Mouse (Mus musculus): ENCODE measurements around the gene Mcpt1.
"Not testable (repeated sequence)": the region's sequence is repeated elsewhere in the genome, so short reads cannot be mapped to it uniquely, and the experiment has no call there.

The Mcpt1 gene

GRCm38 (mm10) chr14:56017671-56018070 is at the start of gene Mcpt1:
Gene Mcpt1, plus strand, starts transcription at chr14:56017971.
- DNase-seq = not testable (repeated sequence)

- not testable (repeated sequence) for DNase-seq
Measured at GRCm38 (mm10) chr14:55987464-55987863, 30.3 kb upstream of the Mcpt1 start.

GRCm38 (mm10) chr14:56013147-56013546 is 4.6 kb upstream of the Mcpt1 start:
- no peak for DNase-seq

- no peak for DNase-seq
Measured at GRCm38 (mm10) chr14:56013924-56014323, 3.8 kb upstream of the Mcpt1 start.

- no peak for DNase-seq
Measured at GRCm38 (mm10) chr14:56019446-56019845, 1.7 kb downstream of the Mcpt1 start.

GRCm38 (mm10) chr14:56021305-56021704 is 3.5 kb downstream of the Mcpt1 start:
- DNase-seq = not testable (repeated sequence)

- not testable (repeated sequence) for DNase-seq
Measured at GRCm38 (mm10) chr14:56030395-56030794, 12.6 kb downstream of the Mcpt1 start, which contains the start of gene Mcpt9. Gene Mcpt9, minus strand, starts transcription at chr14:56030495.

GRCm38 (mm10) chr14:56034433-56034832 is 16.7 kb downstream of the Mcpt1 start:
- DNase-seq = no peak

GRCm38 (mm10) chr14:56041792-56042191 is 24.0 kb downstream of the Mcpt1 start, which contains the start of gene Mcpt2:
Gene Mcpt2, plus strand, starts transcription at chr14:56042041.
- DNase-seq = not testable (repeated sequence)

- no peak for DNase-seq
Measured at GRCm38 (mm10) chr14:56055408-56055807, 37.6 kb downstream of the Mcpt1 start.

- DNase-seq = no peak
Measured at GRCm38 (mm10) chr14:56057722-56058121, 40.0 kb downstream of the Mcpt1 start.

GRCm38 (mm10) chr14:56062213-56062612 is 44.4 kb downstream of the Mcpt1 start, which contains the start of gene Mcpt4:
Gene Mcpt4, minus strand, starts transcription at chr14:56062313.
- DNase-seq = not testable (repeated sequence)

Data from thymus, adult 18-20 months (tissue).